Mouse (Mus musculus) hindbrain, embryonic 12.5 days (tissue): Measurements from ENCODE around the gene Atp5g3. TPM values are rescaled to one million over a fixed set of nuclear protein-coding genes. Genes with fewer than 3 reads are reported as not detected.
"Not testable (repeated sequence)": the region's sequence is repeated elsewhere in the genome, so short reads cannot be mapped to it uniquely, and the experiment has no call there.

Source experiments
- ATAC-seq: fragments of 200-750 bp; cut with Nextera tagmentation; 2 replicates; pipeline ENCODE4 v1.8.0; 2017; ENCODE audit warnings: moderate TSS enrichment; ENCODE audit not compliant: low FRiP score
- H3K27ac ChIP-seq: fragments of 300-500 bp; sonication (generic); 2 replicates; pipeline ENCODE4 v1.5.1; 2016; ENCODE audit warnings: mild to moderate bottlenecking
- H3K27me3 ChIP-seq: fragments of 300-500 bp; sonication (generic); 2 replicates; pipeline ENCODE4 v1.6.1; 2016; ENCODE audit warnings: mild to moderate bottlenecking
- H3K36me3 ChIP-seq: fragments of 300-500 bp; sonication (generic); 2 replicates; pipeline ENCODE4 v1.6.1; 2016; ENCODE audit warnings: mild to moderate bottlenecking
- H3K4me1 ChIP-seq: fragments of 300-500 bp; sonication (generic); 2 replicates; pipeline ENCODE4 v1.6.1; 2016
- H3K4me2 ChIP-seq: fragments of 300-500 bp; sonication (generic); replicated peaks from 2 replicates; pipeline ENCODE4 v1.6.1; 2016; ENCODE audit warnings: mild to moderate bottlenecking
- H3K4me3 ChIP-seq: fragments of 300-500 bp; sonication (generic); 2 replicates; pipeline ENCODE4 v1.5.1; 2016; ENCODE audit warnings: mild to moderate bottlenecking
- H3K9ac ChIP-seq: fragments of 300-500 bp; sonication (generic); 2 replicates; pipeline ENCODE4 v1.6.1; 2016; ENCODE audit warnings: mild to moderate bottlenecking, moderate library complexity
- H3K9me3 ChIP-seq: fragments of 300-500 bp; sonication (generic); replicated peaks from 2 replicates; pipeline ENCODE4 v1.6.1; 2016; ENCODE audit warnings: mild to moderate bottlenecking
- WGBS: fragments of 180-500 bp; shearing (Covaris S2); methylation state at CpG from one replicate; pipeline ENCODE4 v1.1.7; 2016; 5-methylcytosine and 5-hydroxymethylcytosine counted together
- polyA plus RNA-seq: library from polyadenylated mRNA; unstranded; fragments of >200 nt; fragmentation: Nextera tagmentation; extraction: Ambion mirVana; gene quantifications from 2 replicates; pipeline ENCODE4 v1.2.1, GENCODE M21; 2016

Atp5g3 gene
- polyA plus RNA-seq, 1 experiment from 2014 or later = 788 TPM

GRCm38 (mm10) chr2:73925089-73925488 is 14.0 kb upstream of the Atp5g3 start:
- peak; percentile 32; the same call in 1 of the 2 replicates for ATAC-seq
- no peaks in the 10 kb centered on the region for H3K9me3 ChIP-seq
- H3K4me3 ChIP-seq = no peak overlapping the region
- H3K4me2 ChIP-seq = no peak overlapping the region
- no peaks in the 10 kb centered on the region for H3K4me1 ChIP-seq
- no peak overlapping the region for H3K27ac ChIP-seq
- H3K9ac ChIP-seq = no peak overlapping the region
- H3K27me3 ChIP-seq = no peaks in the 10 kb centered on the region
- H3K36me3 ChIP-seq = no peaks in the 10 kb centered on the region
- 22% methylated on average over 5 of the region's 5 CpGs for WGBS

- Histone ChIP-seq H3K27me3 (no peaks in the 10 kb centered on the region), H3K27ac (no peak overlapping the region), H3K4me2 (no peak overlapping the region), H3K4me1 (no peaks in the 10 kb centered on the region), H3K36me3 (no peaks in the 10 kb centered on the region), H3K9ac (no peak overlapping the region), H3K9me3 (no peaks in the 10 kb centered on the region), H3K4me3 (no peak overlapping the region)
- 77% methylated on average over 7 of the region's 7 CpGs for WGBS
- no peak for ATAC-seq
Observed at GRCm38 (mm10) chr2:73919642-73920041, 8.5 kb upstream of the Atp5g3 start.

GRCm38 (mm10) chr2:73912264-73912663 is 1.1 kb upstream of the Atp5g3 start:
- ATAC-seq = no peak
- WGBS = 73% methylated on average over 3 of the region's 3 CpGs
- Histone ChIP-seq H3K27me3 (no peaks in the 10 kb centered on the region), H3K4me1 (peaks cover 7% of the 10 kb centered on the region; the same call in 1 of the 2 replicates), H3K9ac (no peak overlapping the region), H3K4me3 (no peak overlapping the region), H3K36me3 (peaks cover 20% of the 10 kb centered on the region), H3K27ac (no peak overlapping the region), H3K4me2 (no peak overlapping the region), H3K9me3 (no peaks in the 10 kb centered on the region)

- ATAC-seq = no peak; the same call in none of the 2 replicates
- peak overlapping the region; percentile 98 for H3K9ac ChIP-seq
- no peaks in the 10 kb centered on the region for H3K27me3 ChIP-seq
- under 1% methylated on average over 43 of the region's 50 CpGs for WGBS
- peak overlapping the region; percentile 91 for H3K27ac ChIP-seq
- peaks cover 28% of the 10 kb centered on the region for H3K36me3 ChIP-seq
- H3K4me3 ChIP-seq = peak overlapping the region; percentile 97
- no peaks in the 10 kb centered on the region for H3K9me3 ChIP-seq
- H3K4me1 ChIP-seq = peaks cover 7% of the 10 kb centered on the region; the same call in 1 of the 2 replicates
- peak overlapping the region; percentile 87 for H3K4me2 ChIP-seq
Observed at GRCm38 (mm10) chr2:73910571-73911174, 453 bp downstream of the Atp5g3 start.

GRCm38 (mm10) chr2:73909116-73909515 is 2.0 kb downstream of the Atp5g3 start:
- no peak overlapping the region for H3K4me3 ChIP-seq
- peaks cover 32% of the 10 kb centered on the region for H3K36me3 ChIP-seq
- H3K4me2 ChIP-seq = no peak overlapping the region
- H3K27me3 ChIP-seq = no peaks in the 10 kb centered on the region
- ATAC-seq = no peak
- H3K27ac ChIP-seq = no peak overlapping the region
- WGBS = 94% methylated on average over 2 of the region's 2 CpGs
- H3K4me1 ChIP-seq = peaks cover 7% of the 10 kb centered on the region; the same call in 1 of the 2 replicates
- no peaks in the 10 kb centered on the region for H3K9me3 ChIP-seq
- no peak overlapping the region for H3K9ac ChIP-seq

- not testable (repeated sequence) for ATAC-seq, H3K4me3 ChIP-seq, H3K4me2 ChIP-seq, H3K27ac ChIP-seq, H3K27me3 ChIP-seq, H3K4me1 ChIP-seq, H3K9ac ChIP-seq, H3K9me3 ChIP-seq
- peaks cover 35% of the 10 kb centered on the region for H3K36me3 ChIP-seq
Observed at GRCm38 (mm10) chr2:73904679-73905078, 6.4 kb downstream of the Atp5g3 start.

- Histone ChIP-seq H3K9me3 (no peaks in the 10 kb centered on the region), H3K4me2 (no peak overlapping the region), H3K36me3 (peaks cover 28% of the 10 kb centered on the region), H3K27me3 (no peaks in the 10 kb centered on the region), H3K9ac (no peak overlapping the region), H3K4me1 (no peaks in the 10 kb centered on the region), H3K27ac (no peak overlapping the region), H3K4me3 (no peak overlapping the region)
- 97% methylated on average over 2 of the region's 2 CpGs for WGBS
- no peak for ATAC-seq
Observed at GRCm38 (mm10) chr2:73903536-73903935, 7.6 kb downstream of the Atp5g3 start.

- H3K27ac ChIP-seq, ATAC-seq, H3K27me3 ChIP-seq, H3K4me1 ChIP-seq, H3K9ac ChIP-seq, H3K9me3 ChIP-seq, H3K4me2 ChIP-seq, H3K4me3 ChIP-seq: not testable (repeated sequence)
- WGBS = 90% methylated on average over 3 of the region's 3 CpGs
- peaks cover 16% of the 10 kb centered on the region for H3K36me3 ChIP-seq
Observed at GRCm38 (mm10) chr2:73902328-73902727, 8.8 kb downstream of the Atp5g3 start.

- no peaks in the 10 kb centered on the region for H3K9me3 ChIP-seq
- H3K4me1 ChIP-seq = no peaks in the 10 kb centered on the region
- no peak overlapping the region for H3K9ac ChIP-seq
- H3K4me3 ChIP-seq = no peak overlapping the region
- no peaks in the 10 kb centered on the region for H3K27me3 ChIP-seq
- H3K4me2 ChIP-seq = no peak overlapping the region
- no peak for ATAC-seq
- peaks cover 7% of the 10 kb centered on the region for H3K36me3 ChIP-seq
- H3K27ac ChIP-seq = no peak overlapping the region
Observed at GRCm38 (mm10) chr2:73901169-73901568, 10.0 kb downstream of the Atp5g3 start.

- WGBS = 87% methylated on average over 1 of the region's 1 CpGs
- H3K36me3 ChIP-seq = peaks cover 7% of the 10 kb centered on the region
- H3K4me2 ChIP-seq = no peak overlapping the region
- no peak for ATAC-seq
- H3K4me3 ChIP-seq = no peak overlapping the region
- H3K9me3 ChIP-seq = no peaks in the 10 kb centered on the region
- no peak overlapping the region for H3K9ac ChIP-seq
- no peaks in the 10 kb centered on the region for H3K27me3 ChIP-seq
- no peak overlapping the region for H3K27ac ChIP-seq
- no peaks in the 10 kb centered on the region for H3K4me1 ChIP-seq
Observed at GRCm38 (mm10) chr2:73900364-73900763, 10.8 kb downstream of the Atp5g3 start.

- ATAC-seq, H3K4me2 ChIP-seq, H3K9ac ChIP-seq, H3K36me3 ChIP-seq, H3K4me3 ChIP-seq, H3K27me3 ChIP-seq, H3K9me3 ChIP-seq, H3K27ac ChIP-seq, H3K4me1 ChIP-seq: not testable (repeated sequence)
- 68% methylated on average over 4 of the region's 4 CpGs for WGBS
Observed at GRCm38 (mm10) chr2:73896919-73897318, 14.2 kb downstream of the Atp5g3 start.

- peak overlapping the region; percentile 91 for H3K27ac ChIP-seq
- H3K36me3 ChIP-seq = no peaks in the 10 kb centered on the region
- peak overlapping the region; percentile 73; the same call in 1 of the 2 replicates for H3K9ac ChIP-seq
- ATAC-seq = no peak
- 67% methylated on average over 22 of the region's 22 CpGs for WGBS
- no peaks in the 10 kb centered on the region for H3K9me3 ChIP-seq
- no peaks in the 10 kb centered on the region for H3K27me3 ChIP-seq
- H3K4me3 ChIP-seq = peak overlapping the region; percentile 82
- H3K4me2 ChIP-seq = peak overlapping the region; percentile 52
- peaks cover 11% of the 10 kb centered on the region for H3K4me1 ChIP-seq
Observed at GRCm38 (mm10) chr2:73893473-73894270, 17.5 kb downstream of the Atp5g3 start.
